Mouse (Mus musculus) spleen, adult 2 months (tissue): ENCODE results near the gene Slfn14. TPM values are rescaled to one million over a fixed set of nuclear protein-coding genes. Genes with fewer than 3 reads are reported as not detected.
A peak's percentile ranks its signal among the peaks of the same experiment; 100 is the strongest.

Source experiments
- DNase-seq, 2 experiments: peaks; one replicate each; pipeline versions ENCODE4 v3.0.0 to v3.0.0-alpha.2; 2012 to 2021; ENCODE audit warnings: low spot score in 2 of 2, low read depth in 1 of 2
- H3K27ac ChIP-seq: fragments of 200-500 bp; 2 replicates; pipeline ENCODE4 v1.5.1; 2012; ENCODE audit warnings: low read length, inconsistent platforms; ENCODE audit not compliant: insufficient read depth
- H3K27me3 ChIP-seq: fragments of 200-500 bp; 2 replicates; pipeline ENCODE4 v1.6.1; 2012; ENCODE audit warnings: mild to moderate bottlenecking, moderate library complexity, low read length, inconsistent platforms; ENCODE audit not compliant: control insufficient read depth, insufficient read depth
- H3K36me3 ChIP-seq: fragments of 200-500 bp; 2 replicates; pipeline ENCODE4 v1.6.1; 2012; ENCODE audit warnings: mild to moderate bottlenecking, low read length, inconsistent platforms; ENCODE audit not compliant: control insufficient read depth, insufficient read depth
- H3K4me1 ChIP-seq: fragments of 200-500 bp; 2 replicates; pipeline ENCODE4 v1.6.1; 2011; ENCODE audit warnings: inconsistent platforms; ENCODE audit not compliant: control insufficient read depth, insufficient read depth, insufficient read length
- H3K4me3 ChIP-seq: fragments of 200-500 bp; 2 replicates; pipeline ENCODE4 v1.5.1; 2011; ENCODE audit warnings: mild to moderate bottlenecking, inconsistent platforms; ENCODE audit not compliant: insufficient read depth, insufficient read length; ENCODE audit errors: extremely low read depth
- CTCF ChIP-seq: fragments of 200-500 bp; IDR thresholded peaks from 2 replicates; pipeline ENCODE4 v1.5.1; 2011; ENCODE audit warnings: mild to moderate bottlenecking, inconsistent platforms; ENCODE audit not compliant: insufficient read depth, insufficient read length, insufficient replicate concordance; ENCODE audit errors: extremely low read depth
- POLR2A ChIP-seq: fragments of 200-500 bp; IDR thresholded peaks from 2 replicates; pipeline ENCODE4 v1.6.1; 2011; ENCODE audit warnings: low read depth, low read length, inconsistent platforms
- WGBS: fragments of 180-500 bp; shearing (Covaris S2); methylation state at CpG from one replicate; pipeline ENCODE4 v1.1.7; 2018; 5-methylcytosine and 5-hydroxymethylcytosine counted together
- polyA plus RNA-seq: library from polyadenylated mRNA; depleted of rRNA; stranded (reverse); fragments of >200 nt; gene quantifications from 2 replicates; pipeline ENCODE4 v1.2.3, GENCODE M21; 2012

The Slfn14 gene
- polyA plus RNA-seq, 1 experiment: 6.3 TPM

- Histone ChIP-seq H3K4me1 (peaks cover 3% of the 10 kb centered on the region; the same call in 1 of the 2 replicates), H3K36me3 (peaks cover 2% of the 10 kb centered on the region; the same call in 1 of the 2 replicates), H3K4me3 (peak within 1 kb of the TSS; percentile 87), H3K27ac (peak within 1 kb of the TSS; percentile 94), H3K27me3 (no peaks in the 10 kb centered on the region)
- peak; percentile 91 to 92 for DNase-seq
- TF ChIP-seq POLR2A (peak; percentile 71), CTCF (no peak)
- 3% methylated on average over 56 of the region's 56 CpGs for WGBS
Measured at GRCm38 (mm10) chr11:83298225-83299195, 12.0 kb upstream of the Slfn14 start, which contains the start of gene Ap2b1. Ap2b1 (plus strand) TSS chr11:83299024.

GRCm38 (mm10) chr11:83297816-83298215, 11.3 kb upstream of the Slfn14 start:
- H3K27me3 ChIP-seq: no peaks in the 10 kb centered on the region
- TF ChIP-seq CTCF: no peak
- no peak for TF ChIP-seq POLR2A
- no peak overlapping the region for H3K27ac ChIP-seq
- WGBS: 74% methylated on average over 6 of the region's 6 CpGs
- DNase-seq: no peak
- H3K4me1 ChIP-seq: peaks cover 3% of the 10 kb centered on the region; the same call in 1 of the 2 replicates
- H3K4me3 ChIP-seq: no peak overlapping the region; the same call in 1 of the 2 replicates
- H3K36me3 ChIP-seq: peaks cover 2% of the 10 kb centered on the region; the same call in 1 of the 2 replicates

GRCm38 (mm10) chr11:83294133-83294532, 7.6 kb upstream of the Slfn14 start:
- H3K27me3 ChIP-seq: no peaks in the 10 kb centered on the region
- TF ChIP-seq POLR2A: no peak
- no peak overlapping the region for H3K4me3 ChIP-seq
- peaks cover 2% of the 10 kb centered on the region; the same call in 1 of the 2 replicates for H3K36me3 ChIP-seq
- DNase-seq: no peak
- H3K27ac ChIP-seq: no peak overlapping the region
- 97% methylated on average over 2 of the region's 2 CpGs for WGBS
- H3K4me1 ChIP-seq: peaks cover 9% of the 10 kb centered on the region; the same call in 1 of the 2 replicates

GRCm38 (mm10) chr11:83293182-83293581, 6.7 kb upstream of the Slfn14 start:
- no peak overlapping the region for H3K27ac ChIP-seq
- no peak overlapping the region for H3K4me3 ChIP-seq
- TF ChIP-seq POLR2A (no peak), CTCF (no peak)
- no peak for DNase-seq
- 94% methylated on average over 1 of the region's 1 CpGs for WGBS
- peaks cover 2% of the 10 kb centered on the region; the same call in 1 of the 2 replicates for H3K36me3 ChIP-seq
- peaks cover 8% of the 10 kb centered on the region; the same call in 1 of the 2 replicates for H3K4me1 ChIP-seq
- H3K27me3 ChIP-seq: no peaks in the 10 kb centered on the region

- no peak for DNase-seq
- TF ChIP-seq POLR2A: no peak
- TF ChIP-seq CTCF: no peak
- Histone ChIP-seq H3K27me3 (no peaks in the 10 kb centered on the region), H3K36me3 (no peaks in the 10 kb centered on the region), H3K27ac (no peak overlapping the region), H3K4me3 (peak overlapping the region; percentile 69), H3K4me1 (peaks cover 6% of the 10 kb centered on the region; the same call in 1 of the 2 replicates)
- WGBS: under 1% methylated on average over 5 of the region's 5 CpGs
Measured at GRCm38 (mm10) chr11:83292251-83292587, 5.7 kb upstream of the Slfn14 start.

- peak overlapping the region; percentile 66 for H3K27ac ChIP-seq
- under 1% methylated on average over 38 of the region's 38 CpGs for WGBS
- H3K4me3 ChIP-seq: peak overlapping the region; percentile 69
- no peaks in the 10 kb centered on the region for H3K36me3 ChIP-seq
- peaks cover 6% of the 10 kb centered on the region; the same call in 1 of the 2 replicates for H3K4me1 ChIP-seq
- peak; percentile 91 to 93 for DNase-seq
- TF ChIP-seq POLR2A (peak; percentile 69), CTCF (no peak)
- H3K27me3 ChIP-seq: no peaks in the 10 kb centered on the region
Measured at GRCm38 (mm10) chr11:83291375-83292250, 5.1 kb upstream of the Slfn14 start.
